Mouse (Mus musculus) layer of hippocampus, adult 18-20 months (tissue): ENCODE measurements around the gene Fam71e2. TPM values are rescaled to one million over a fixed set of nuclear protein-coding genes. Genes with fewer than 3 reads are reported as not detected.
A peak's percentile ranks its signal among the peaks of the same experiment; 100 is the strongest.

Experiments used
- DNase-seq, 2 experiments: peaks; one replicate each; pipeline ENCODE4 v3.0.0; 2022; ENCODE audit warnings: low spot score in 2 of 2
- total RNA-seq, 2 experiments: library from RNA; stranded (reverse); gene quantifications; 2 replicates each; pipeline ENCODE4 v1.2.3; 2021

The Fam71e2 gene
- total RNA-seq, 2 experiments from 2014 or later = not detected

GRCm38 (mm10) chr7:4779921-4780320 is 8.8 kb upstream of the Fam71e2 start:
- DNase-seq = no peak

- DNase-seq = no peak
These were observed 6.9 kb upstream of the Fam71e2 start for GRCm38 (mm10) chr7:4777851-4778637.

- DNase-seq = no peak
These were observed 6.0 kb upstream of the Fam71e2 start for GRCm38 (mm10) chr7:4776861-4777830.

GRCm38 (mm10) chr7:4776131-4776530 is 5.0 kb upstream of the Fam71e2 start:
- no peak for DNase-seq

GRCm38 (mm10) chr7:4764946-4765710 is 6.0 kb downstream of the Fam71e2 start:
- no peak for DNase-seq

GRCm38 (mm10) chr7:4759670-4760069 is 11.4 kb downstream of the Fam71e2 start:
- no peak for DNase-seq

- DNase-seq = peak in 1 of 2 experiments; percentile 49
These were observed 18.1 kb downstream of the Fam71e2 start, which contains the start of gene Cox6b2 for GRCm38 (mm10) chr7:4752821-4753570. TSS of gene Cox6b2 (minus strand) at chr7:4753094.

- DNase-seq = no peak
These were observed 18.9 kb downstream of the Fam71e2 start for GRCm38 (mm10) chr7:4751971-4752820.

GRCm38 (mm10) chr7:4749169-4749568 is 21.9 kb downstream of the Fam71e2 start:
- no peak for DNase-seq

- no peak for DNase-seq
These were observed 22.8 kb downstream of the Fam71e2 start for GRCm38 (mm10) chr7:4748321-4748720.

- no peak for DNase-seq
These were observed 23.8 kb downstream of the Fam71e2 start for GRCm38 (mm10) chr7:4747156-4747899.

- no peak for DNase-seq
These were observed 24.6 kb downstream of the Fam71e2 start for GRCm38 (mm10) chr7:4746326-4746980.

GRCm38 (mm10) chr7:4744886-4745285 is 26.2 kb downstream of the Fam71e2 start:
- DNase-seq = no peak

- DNase-seq = no peak
These were observed 27.7 kb downstream of the Fam71e2 start for GRCm38 (mm10) chr7:4743354-4743753.

GRCm38 (mm10) chr7:4742482-4742819 is 28.7 kb downstream of the Fam71e2 start:
- DNase-seq = no peak

- DNase-seq = no peak
These were observed 29.2 kb downstream of the Fam71e2 start for GRCm38 (mm10) chr7:4741672-4742481.

- peak in 1 of 2 experiments; percentile 32 for DNase-seq
These were observed 30.0 kb downstream of the Fam71e2 start for GRCm38 (mm10) chr7:4741151-4741550.
